Mouse (Mus musculus) hindbrain, embryonic 14.5 days (tissue): ENCODE measurements around the gene Olfr1205. TPM values are rescaled to one million over a fixed set of nuclear protein-coding genes. Genes with fewer than 3 reads are reported as not detected.

Source experiments
- ATAC-seq: fragments of 200-750 bp; cut with Nextera tagmentation; 2 replicates; pipeline ENCODE4 v1.8.0; 2017; ENCODE audit warnings: moderate number of reproducible peaks, mild to moderate bottlenecking, moderate TSS enrichment, moderate library complexity; ENCODE audit not compliant: low FRiP score
- DNase-seq: peaks from one replicate; pipeline ENCODE4 v3.0.0-alpha.2; 2015; ENCODE audit warnings: low spot score
- H3K27ac ChIP-seq: fragments of 300-500 bp; sonication (generic); 2 replicates; pipeline ENCODE4 v1.5.1; 2014; ENCODE audit warnings: mild to moderate bottlenecking, moderate library complexity
- H3K27me3 ChIP-seq: fragments of 300-500 bp; sonication (generic); 2 replicates; pipeline ENCODE4 v1.6.1; 2014; ENCODE audit warnings: mild to moderate bottlenecking, low read length, mixed read lengths; ENCODE audit not compliant: control insufficient read depth, insufficient read depth
- H3K36me3 ChIP-seq: fragments of 300-500 bp; sonication (generic); replicated peaks from 2 replicates; pipeline ENCODE4 v1.6.1; 2014; ENCODE audit not compliant: control insufficient read depth, insufficient read depth
- H3K4me1 ChIP-seq: fragments of 300-500 bp; sonication (generic); replicated peaks from 2 replicates; pipeline ENCODE4 v1.6.1; 2014; ENCODE audit warnings: antibody characterized with exemption, low read length, mixed read lengths; ENCODE audit not compliant: control insufficient read depth, insufficient read depth
- H3K4me2 ChIP-seq: fragments of 300-500 bp; sonication (generic); replicated peaks from 2 replicates; pipeline ENCODE4 v1.6.1; 2014; ENCODE audit warnings: mild to moderate bottlenecking, moderate library complexity
- H3K4me3 ChIP-seq: fragments of 300-500 bp; sonication (generic); replicated peaks from 2 replicates; pipeline ENCODE4 v1.5.1; 2014; ENCODE audit warnings: mild to moderate bottlenecking, low read length
- H3K9ac ChIP-seq: fragments of 300-500 bp; sonication (generic); 2 replicates; pipeline ENCODE4 v1.6.1; 2014
- H3K9me3 ChIP-seq: fragments of 300-500 bp; sonication (generic); 2 replicates; pipeline ENCODE4 v1.6.1; 2016; ENCODE audit warnings: low read length; ENCODE audit not compliant: control insufficient read depth
- WGBS: fragments of 180-500 bp; shearing (Covaris S2); extraction: QIAGEN DNeasy Blood & Tissue Kit; methylation state at CpG from one replicate; pipeline ENCODE4 v1.1.7; 2014; 5-methylcytosine and 5-hydroxymethylcytosine counted together
- polyA plus RNA-seq: library from polyadenylated mRNA; unstranded; fragments of >200 nt; fragmentation: Nextera tagmentation; extraction: Ambion mirVana; gene quantifications from 2 replicates; pipeline ENCODE4 v1.2.1, GENCODE M21; 2014

Gene Olfr1205
- polyA plus RNA-seq: not detected in 2 replicates

DNA sequence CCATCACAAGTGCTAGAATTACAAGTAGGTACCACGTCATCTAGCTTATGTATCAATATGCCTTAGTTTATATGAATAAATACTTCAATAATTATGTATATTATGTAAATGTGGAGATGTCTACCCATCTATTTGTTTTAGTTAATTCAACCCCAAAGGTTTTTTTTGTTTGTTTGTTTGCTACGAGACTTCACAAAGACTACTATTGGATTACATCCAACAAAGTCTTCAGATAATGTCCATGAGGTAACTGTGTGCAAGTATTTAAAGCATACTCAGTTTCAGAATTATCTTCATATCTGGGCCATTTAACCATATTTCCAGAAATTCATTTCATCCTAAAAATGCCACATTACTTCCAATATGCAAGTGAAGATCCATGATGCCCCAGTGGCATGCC, at the start of gene Olfr1205:
Gene Olfr1205 (plus strand): TSS at position 301 of the 400 bp plus-strand sequence.
- WGBS: 90% methylated on average over 2 of the region's 2 CpGs

DNA sequence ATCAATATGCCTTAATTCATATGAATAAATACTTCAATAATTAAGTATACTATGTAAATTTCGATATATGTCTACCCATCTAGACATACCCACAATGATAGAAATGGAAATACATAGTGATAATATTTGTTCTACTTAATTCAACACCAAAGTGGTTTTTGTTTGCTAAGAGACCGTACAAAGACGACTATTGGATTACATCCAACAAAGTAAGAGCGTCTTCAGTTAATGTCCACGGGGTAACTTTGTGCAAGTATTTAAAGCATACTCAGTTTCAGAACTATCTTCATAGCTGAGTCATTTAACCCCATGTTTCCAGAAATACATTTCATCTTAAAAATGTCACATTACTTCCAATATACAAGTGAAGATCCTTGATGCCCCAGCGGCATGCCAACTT, 36.8 kb upstream of the Olfr1205 start, which contains the start of gene Olfr1201:
Gene Olfr1201 (plus strand): TSS at position 301 of the 400 bp plus-strand sequence.
- Histone ChIP-seq H3K27me3 (no peaks in the 10 kb centered on the region), H3K4me1 (no peaks in the 10 kb centered on the region), H3K9ac (no peak within 1 kb of the TSS), H3K27ac (no peak within 1 kb of the TSS), H3K36me3 (no peaks in the 10 kb centered on the region), H3K9me3 (no peaks in the 10 kb centered on the region), H3K4me2 (no peak within 1 kb of the TSS), H3K4me3 (no peak within 1 kb of the TSS)
- ATAC-seq (no peak), DNase-seq (no peak)
- 83% methylated on average over 6 of the region's 6 CpGs for WGBS

More for the DNA sequence above, at the start of gene Olfr1205:
- Histone ChIP-seq H3K4me3 (no peak within 1 kb of the TSS), H3K36me3 (no peaks in the 10 kb centered on the region), H3K9ac (no peak within 1 kb of the TSS), H3K4me2 (no peak within 1 kb of the TSS), H3K27me3 (no peaks in the 10 kb centered on the region), H3K4me1 (no peaks in the 10 kb centered on the region), H3K27ac (no peak within 1 kb of the TSS), H3K9me3 (no peaks in the 10 kb centered on the region)
- DNase-seq (no peak), ATAC-seq (no peak)

DNA sequence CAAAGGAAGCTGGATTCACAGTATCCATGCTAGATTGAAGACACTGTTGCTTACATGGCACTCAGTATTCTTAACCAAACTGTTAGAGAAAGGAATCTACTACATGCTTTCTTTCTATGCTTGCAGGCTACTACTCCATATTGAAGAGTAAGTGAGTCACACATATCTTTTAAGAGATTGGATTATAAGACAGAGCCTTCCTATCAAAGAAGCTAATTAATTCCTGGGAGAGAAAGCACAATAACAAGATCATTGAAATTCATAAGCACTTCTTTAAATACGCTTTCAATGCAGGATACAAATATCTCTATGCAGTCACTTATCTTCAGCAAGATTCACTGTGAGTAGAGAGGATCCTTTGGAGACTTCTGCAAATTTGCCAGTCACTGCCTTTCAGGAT, 15.3 kb upstream of the Olfr1205 start, which contains the start of gene Olfr1202:
Gene Olfr1202 (plus strand): TSS at position 301 of the 400 bp plus-strand sequence.
- H3K9me3 ChIP-seq: no peaks in the 10 kb centered on the region
- H3K27me3 ChIP-seq: no peaks in the 10 kb centered on the region
- ATAC-seq: no peak
- WGBS: 87% methylated on average over 1 of the region's 1 CpGs
- H3K4me3 ChIP-seq: no peak within 1 kb of the TSS
- H3K27ac ChIP-seq: no peak within 1 kb of the TSS
- H3K4me1 ChIP-seq: no peaks in the 10 kb centered on the region
- no peak within 1 kb of the TSS for H3K4me2 ChIP-seq
- no peaks in the 10 kb centered on the region for H3K36me3 ChIP-seq
- no peak within 1 kb of the TSS for H3K9ac ChIP-seq
- no peak for DNase-seq

DNA sequence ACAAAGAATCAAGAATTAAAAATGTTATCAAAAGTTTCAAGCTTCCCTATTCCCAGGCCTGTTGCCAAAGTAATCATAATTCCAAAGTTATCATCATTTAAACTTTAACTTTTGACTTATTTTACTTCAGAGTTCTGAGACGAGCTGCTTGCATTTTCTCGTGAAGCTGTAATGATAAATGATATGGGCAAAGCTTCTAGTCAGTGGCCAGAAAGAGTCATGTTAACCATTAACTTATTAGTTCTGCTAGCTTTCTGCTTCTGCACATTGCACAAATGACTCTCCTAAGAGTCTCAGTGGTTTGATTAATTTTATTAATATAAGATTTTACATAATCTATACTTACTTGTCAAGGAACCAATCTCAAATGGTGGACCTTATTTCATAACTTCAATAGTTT, 8.9 kb downstream of the Olfr1205 start:
- ATAC-seq (no peak), DNase-seq (no peak)
- Histone ChIP-seq H3K4me1 (no peaks in the 10 kb centered on the region), H3K4me2 (no peak overlapping the region), H3K9ac (no peak overlapping the region), H3K27me3 (no peaks in the 10 kb centered on the region), H3K36me3 (no peaks in the 10 kb centered on the region), H3K9me3 (no peaks in the 10 kb centered on the region), H3K4me3 (no peak overlapping the region), H3K27ac (no peak overlapping the region)
- 68% methylated on average over 2 of the region's 2 CpGs for WGBS

DNA sequence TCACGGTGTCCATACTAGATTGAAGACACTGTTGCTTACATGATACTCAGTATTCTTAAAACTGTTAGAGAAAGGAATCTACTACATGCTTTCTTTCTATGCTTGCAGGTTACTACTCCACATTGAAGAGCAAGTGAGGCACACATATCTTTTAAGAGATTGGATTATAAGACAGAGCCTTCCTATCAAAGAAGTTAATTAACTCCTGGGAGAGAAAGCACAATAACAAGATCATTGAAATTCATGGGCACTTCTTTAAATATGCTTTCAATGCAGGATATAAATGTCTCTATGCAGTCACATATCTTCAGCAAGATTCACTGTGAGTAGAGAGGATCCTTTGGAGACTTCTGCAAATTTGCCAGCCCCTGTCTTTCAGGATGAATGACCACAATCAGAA, 19.5 kb downstream of the Olfr1205 start, which contains the start of gene Olfr1204:
Gene Olfr1204 (plus strand): TSS at position 301 of the 400 bp plus-strand sequence.
- Histone ChIP-seq H3K27me3 (no peaks in the 10 kb centered on the region), H3K4me1 (no peaks in the 10 kb centered on the region), H3K27ac (no peak within 1 kb of the TSS), H3K36me3 (no peaks in the 10 kb centered on the region), H3K9me3 (no peaks in the 10 kb centered on the region), H3K4me3 (no peak within 1 kb of the TSS), H3K4me2 (no peak within 1 kb of the TSS), H3K9ac (no peak within 1 kb of the TSS)
- DNase-seq: no peak
- no peak for ATAC-seq
- WGBS: 98% methylated on average over 1 of the region's 1 CpGs

GRCm38 (mm10) chr2:88862931-88863330, 33.4 kb downstream of the Olfr1205 start, which contains the start of gene Olfr1206:
Gene Olfr1206 (plus strand): TSS chr2:88863231.
- WGBS: 87% methylated on average over 2 of the region's 2 CpGs
- Histone ChIP-seq H3K4me1 (no peaks in the 10 kb centered on the region), H3K27ac (no peak within 1 kb of the TSS), H3K4me2 (no peak within 1 kb of the TSS), H3K27me3 (no peaks in the 10 kb centered on the region), H3K4me3 (no peak within 1 kb of the TSS), H3K36me3 (no peaks in the 10 kb centered on the region), H3K9ac (no peak within 1 kb of the TSS), H3K9me3 (no peaks in the 10 kb centered on the region)
- no peak for ATAC-seq
- DNase-seq: no peak

Other genes starting within 250 kb of the Olfr1205 start
- not detected in 2 replicates for gene Olfr1189, start 243.3 kb upstream of the Olfr1205 start, polyA plus RNA-seq
- not detected in 2 replicates for gene Olfr1191-ps1, start 189.2 kb upstream of the Olfr1205 start, polyA plus RNA-seq
- not detected in 2 replicates for gene Olfr1192-ps1, start 181.2 kb upstream of the Olfr1205 start, polyA plus RNA-seq
- gene Olfr1193, start 154.1 kb upstream of the Olfr1205 start, polyA plus RNA-seq: not detected in 2 replicates
- gene Olfr1195, start 140.6 kb upstream of the Olfr1205 start, polyA plus RNA-seq: not detected in 2 replicates
- gene Olfr1196, start 125.1 kb upstream of the Olfr1205 start, polyA plus RNA-seq: not detected in 2 replicates
- not detected in 2 replicates for gene Olfr1197, start 97.4 kb upstream of the Olfr1205 start, polyA plus RNA-seq
- gene Olfr1198, start 78.4 kb upstream of the Olfr1205 start, polyA plus RNA-seq: not detected in 2 replicates
- not detected in 2 replicates for gene Olfr1199, start 69.3 kb upstream of the Olfr1205 start, polyA plus RNA-seq
- not detected in 2 replicates for gene Olfr1200, start 59.2 kb upstream of the Olfr1205 start, polyA plus RNA-seq
- gene Olfr1201, start 36.7 kb upstream of the Olfr1205 start, polyA plus RNA-seq: not detected in 2 replicates
- not detected in 2 replicates for gene Olfr1202, start 15.2 kb upstream of the Olfr1205 start, polyA plus RNA-seq
- gene Olfr1204, start 19.6 kb downstream of the Olfr1205 start, polyA plus RNA-seq: not detected in 2 replicates
- not detected in 2 replicates for gene Olfr1206, start 33.5 kb downstream of the Olfr1205 start, polyA plus RNA-seq
- gene Olfr1208, start 72.6 kb downstream of the Olfr1205 start, polyA plus RNA-seq: not detected in 2 replicates
- gene Olfr1209, start 85.4 kb downstream of the Olfr1205 start, polyA plus RNA-seq: not detected in 2 replicates
- gene Olfr1211, start 108.4 kb downstream of the Olfr1205 start, polyA plus RNA-seq: not detected in 2 replicates
- not detected in 2 replicates for gene Olfr1212, start 124.2 kb downstream of the Olfr1205 start, polyA plus RNA-seq
- 0.10 TPM in 1 of 2 replicates, not detected in the other for gene Gm13762, start 150.5 kb downstream of the Olfr1205 start, polyA plus RNA-seq
- not detected in 2 replicates for gene Olfr1214, start 162.9 kb downstream of the Olfr1205 start, polyA plus RNA-seq
- gene Olfr1215, start 177.2 kb downstream of the Olfr1205 start, polyA plus RNA-seq: not detected in 2 replicates
- not detected in 2 replicates for gene Olfr1216, start 188.6 kb downstream of the Olfr1205 start, polyA plus RNA-seq
- not detected in 2 replicates for gene Olfr1217, start 202.3 kb downstream of the Olfr1205 start, polyA plus RNA-seq
- not detected in 2 replicates for gene Olfr1218, start 231.4 kb downstream of the Olfr1205 start, polyA plus RNA-seq